Mouse (Mus musculus) kidney, postnatal 36 days (tissue): Measurements from ENCODE around the gene Ypel1.

ENCODE experiments used
- DNase-seq, 2 experiments: peaks; one replicate each; pipeline ENCODE4 v3.0.0; 2021 to 2022; ENCODE audit warnings: mixed read lengths in 2 of 2

Ypel1 gene

GRCm38 (mm10) chr16:17088346-17088745 is 18.9 kb downstream of the Ypel1 start:
- DNase-seq, result no peak

DNA sequence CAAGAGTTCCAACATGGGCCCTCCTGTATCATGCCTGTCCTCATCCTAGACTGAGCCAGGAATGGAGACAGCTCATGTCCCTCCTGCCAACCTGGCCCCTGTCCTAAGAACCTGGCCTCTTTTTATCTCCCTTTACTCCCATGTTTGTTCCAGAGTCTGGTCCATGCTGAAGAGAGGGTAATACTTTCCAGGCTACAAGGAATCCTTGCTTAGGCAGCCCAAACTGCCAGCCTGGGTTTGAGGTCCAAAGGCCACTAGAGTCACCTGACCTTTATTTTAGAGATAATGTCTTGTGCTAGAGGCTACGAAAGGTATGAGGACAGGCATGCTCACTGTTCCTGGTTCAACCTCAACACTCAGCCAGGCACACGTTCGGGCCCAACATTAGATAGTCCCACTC is 27.4 kb downstream of the Ypel1 start:
- DNase-seq, result peak; percentile 16 to 37

DNA sequence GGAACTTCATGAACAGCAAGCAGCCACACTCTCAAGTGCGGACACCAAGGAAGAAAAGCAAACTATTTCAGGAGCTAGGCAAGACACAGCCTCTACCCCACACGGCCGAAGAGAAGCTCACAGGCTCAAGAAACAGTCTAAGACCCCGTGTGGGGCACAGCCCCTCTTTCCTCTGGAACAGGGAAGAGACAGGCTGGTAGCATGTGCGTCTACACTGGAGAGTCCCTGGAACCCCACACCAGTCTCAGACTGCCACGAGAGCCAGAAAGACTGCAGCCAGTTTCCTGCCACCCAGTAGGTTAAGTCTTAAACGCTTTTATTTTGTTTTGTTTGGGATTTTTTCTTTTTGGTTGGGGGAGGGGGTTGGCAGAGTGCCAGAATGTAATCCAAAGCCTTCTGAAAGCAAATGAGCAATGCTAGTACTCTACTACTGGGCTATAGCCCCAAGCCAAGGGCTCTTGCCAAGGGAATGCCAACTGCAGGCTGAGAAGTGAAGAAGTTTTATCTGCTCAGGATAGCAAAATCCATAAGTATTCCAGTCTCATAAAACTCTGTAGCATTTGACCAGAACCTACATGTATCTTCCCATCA is 33.2 kb downstream of the Ypel1 start:
- DNase-seq, result peak in 1 of 2 experiments; percentile 29

- DNase-seq, result no peak
Observed at GRCm38 (mm10) chr16:17104600-17104999, 35.1 kb downstream of the Ypel1 start.

DNA sequence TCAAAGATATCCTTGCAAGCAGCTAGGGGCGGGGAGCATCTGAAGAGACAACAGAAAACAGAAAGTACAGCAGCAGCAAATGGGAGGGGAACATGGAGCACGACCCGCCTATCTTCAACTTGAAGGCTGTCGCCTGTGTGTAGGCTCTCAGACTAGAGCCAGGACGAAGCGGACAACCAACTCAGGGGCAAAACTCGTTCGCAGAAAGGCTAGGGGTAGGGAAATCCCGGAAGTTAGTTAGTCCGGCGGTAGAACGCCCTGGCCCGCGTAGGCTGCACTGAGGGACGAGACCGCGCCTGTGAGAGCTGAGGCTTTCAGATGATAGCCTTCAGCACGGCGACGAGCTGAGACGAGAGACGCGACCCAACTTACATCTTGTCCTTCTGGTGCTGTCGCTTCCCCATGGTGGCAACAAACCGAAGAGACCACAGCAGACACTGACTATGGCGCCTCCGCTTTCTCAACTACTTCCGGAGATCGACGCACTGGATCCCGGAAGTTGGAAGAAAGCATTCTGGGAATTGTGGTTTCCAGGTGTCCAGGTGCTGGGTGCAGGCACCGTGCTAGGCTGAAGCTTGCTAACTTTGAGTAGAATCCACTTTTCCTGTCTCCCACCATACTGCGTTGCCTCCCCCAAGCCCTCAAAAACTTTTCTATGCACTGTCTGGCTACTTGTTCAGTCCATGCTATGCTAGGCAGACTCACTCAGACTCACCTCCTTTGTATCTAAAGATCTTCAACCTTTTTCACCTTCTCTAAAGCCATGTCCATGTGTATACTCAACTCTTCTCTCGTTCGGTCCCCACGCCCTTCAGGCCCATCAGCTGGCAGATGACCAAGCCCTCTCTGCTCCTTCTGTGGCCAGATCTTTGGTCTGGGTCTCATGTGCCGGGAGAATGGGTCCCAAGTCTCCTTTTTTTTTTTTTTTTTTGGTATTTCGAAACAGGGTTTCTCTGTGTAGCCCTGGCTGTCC is 41.6 kb downstream of the Ypel1 start, which contains the start of gene Ppil2:
Gene Ppil2 (minus strand): TSS at position 487 of the 973 bp plus-strand sequence.
- peak; percentile 79 to 83 for DNase-seq

- DNase-seq, result no peak
Observed at GRCm38 (mm10) chr16:17117309-17117799, 47.9 kb downstream of the Ypel1 start.

DNA sequence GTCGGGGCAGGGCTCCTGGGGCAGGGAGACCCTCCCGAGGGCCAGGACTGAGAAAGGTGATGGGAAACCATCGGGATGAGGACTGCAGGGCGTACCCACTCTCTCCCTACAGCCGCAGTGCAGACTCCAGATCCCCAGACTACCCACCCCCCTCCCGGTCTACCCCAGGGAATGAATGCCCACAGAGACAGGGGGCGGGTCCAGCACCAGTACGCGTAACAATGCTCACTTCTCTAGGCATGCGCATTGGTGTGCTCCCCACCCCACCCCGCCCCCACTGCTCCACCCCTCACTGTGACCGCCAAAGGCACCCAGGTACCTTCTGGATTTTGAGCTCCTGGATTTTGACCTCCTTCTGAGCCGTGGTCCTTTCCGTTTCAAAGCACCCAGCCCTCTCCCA is 52.1 kb downstream of the Ypel1 start:
- DNase-seq, result no peak

- no peak for DNase-seq
Observed at GRCm38 (mm10) chr16:17124119-17124870, 54.8 kb downstream of the Ypel1 start.

DNA sequence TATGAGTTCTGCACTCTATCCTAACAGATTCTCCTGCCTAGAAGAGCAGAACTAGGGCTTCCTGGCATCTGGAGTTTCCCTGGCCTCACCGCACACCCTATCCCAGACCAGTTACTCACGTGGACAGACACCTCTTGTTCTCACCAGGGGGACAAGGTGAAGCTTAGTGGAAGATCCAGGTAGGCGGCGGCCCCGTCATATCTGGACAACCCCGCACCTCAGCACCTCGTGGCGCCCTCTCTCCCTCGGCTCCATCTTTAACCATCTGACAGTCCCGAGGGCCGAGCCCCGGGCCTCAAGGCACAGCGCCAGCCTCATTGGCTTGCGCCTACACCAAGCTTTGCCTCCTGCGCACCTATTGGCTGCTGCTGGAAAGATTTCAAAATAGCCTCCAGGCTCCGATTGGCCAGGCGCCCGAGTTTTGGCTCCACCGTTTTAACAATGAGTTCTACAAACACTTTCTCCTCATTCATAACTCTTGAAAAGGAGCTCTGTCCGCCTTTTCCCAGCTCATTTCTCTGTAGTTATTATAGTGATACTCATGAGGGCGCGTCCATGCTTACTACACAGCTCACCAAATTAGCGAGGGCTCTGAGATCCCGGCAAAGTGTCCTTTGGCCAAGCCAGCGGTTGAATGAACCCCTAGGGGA is 55.5 kb downstream of the Ypel1 start, which contains the start of gene 2610318N02Rik:
Gene 2610318N02Rik (minus strand): TSS at position 297 of the 650 bp plus-strand sequence.
- peak; percentile 78 to 85 for DNase-seq

DNA sequence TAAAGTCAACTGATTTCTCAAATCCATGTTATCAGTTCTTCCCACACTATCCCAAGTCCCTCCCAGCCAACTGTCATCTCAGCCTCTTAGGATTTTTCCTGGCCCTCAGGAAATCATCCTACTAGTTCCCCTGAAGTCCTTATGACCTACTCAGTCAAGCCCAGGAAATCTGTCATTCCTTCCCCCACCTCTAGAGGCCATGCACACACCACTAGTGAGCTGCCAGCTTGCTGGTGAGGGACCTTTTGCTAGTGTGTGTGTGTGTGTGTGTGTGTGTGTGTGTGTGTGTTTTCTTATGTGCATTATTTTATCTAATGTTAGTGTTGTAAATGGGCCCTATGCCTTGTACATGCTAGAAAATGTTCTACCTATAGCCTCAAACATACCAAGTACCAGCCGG is 57.8 kb downstream of the Ypel1 start:
- DNase-seq, result peak; percentile 63 to 81

DNA sequence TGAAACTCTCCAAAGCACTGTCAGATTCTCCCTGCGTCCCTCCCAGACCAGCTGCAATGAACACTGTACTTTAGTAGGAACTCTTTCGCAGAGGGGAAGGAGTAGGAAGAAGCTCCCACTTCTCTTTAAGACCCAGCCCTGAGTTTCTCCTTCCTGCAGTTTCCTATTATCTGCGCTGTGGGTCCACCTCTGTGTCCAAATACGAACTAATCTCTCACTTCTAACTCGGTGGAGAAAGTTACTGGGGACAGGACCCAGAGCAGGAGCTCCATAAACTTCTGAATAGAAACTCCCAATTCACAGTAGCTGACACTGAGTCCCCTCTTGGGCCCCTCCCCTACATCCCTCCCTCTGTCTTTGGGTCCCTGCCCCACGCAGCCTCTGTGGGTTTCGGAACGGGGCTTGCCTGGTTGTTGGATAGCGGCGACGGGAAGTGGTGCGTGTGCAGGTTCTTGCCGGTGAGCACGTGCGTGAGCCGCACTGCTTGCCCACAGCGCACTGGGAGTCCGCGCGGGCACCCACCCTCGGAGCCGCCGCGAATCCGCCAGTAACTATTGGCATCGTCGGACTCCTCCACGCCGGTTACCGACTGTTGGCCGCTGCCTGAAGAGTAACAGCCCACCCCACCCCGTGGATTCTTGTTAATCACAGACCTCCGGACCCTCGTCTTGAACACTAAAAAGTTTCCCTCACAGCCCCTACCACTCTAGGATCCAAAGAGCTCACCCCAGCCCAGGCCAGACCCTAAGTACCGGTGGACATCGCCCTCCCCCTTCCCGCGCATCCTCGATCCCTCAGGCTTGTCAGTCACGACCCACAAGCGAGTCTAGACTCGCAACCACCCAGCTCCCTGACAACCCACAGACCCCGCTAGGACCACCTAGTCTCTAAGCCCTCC is 61.9 kb downstream of the Ypel1 start:
- peak in 1 of 2 experiments; percentile 29 for DNase-seq

GRCm38 (mm10) chr16:17132089-17132905 is 62.8 kb downstream of the Ypel1 start, which contains the start of gene Sdf2l1:
Sdf2l1 (minus strand) TSS chr16:17132383.
- peak; percentile 98 to 99 for DNase-seq

DNA sequence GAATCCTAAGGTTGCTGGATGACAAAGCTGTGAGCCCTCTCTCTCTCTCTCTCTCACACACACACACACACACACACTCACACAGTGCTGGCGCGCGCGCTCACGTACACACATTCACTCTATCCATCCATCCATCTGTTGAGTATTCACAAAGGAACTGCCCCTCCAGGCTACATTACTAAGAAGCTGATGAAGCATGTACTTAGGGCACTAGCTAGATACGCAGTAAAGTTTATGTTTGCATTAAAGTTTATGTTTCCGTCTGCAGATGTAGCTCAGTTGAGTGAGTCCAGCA is 63.4 kb downstream of the Ypel1 start:
- no peak for DNase-seq
